Mouse (Mus musculus): ENCODE results near the gene Ddah2. TPM values are rescaled to one million over a fixed set of nuclear protein-coding genes. Genes with fewer than 3 reads are reported as not detected.
"Not testable (repeated sequence)": the region's sequence is repeated elsewhere in the genome, so short reads cannot be mapped to it uniquely, and the experiment has no call there.

Gene Ddah2
- polyA plus RNA-seq, 2 experiments = 271 to 358 TPM

DNA sequence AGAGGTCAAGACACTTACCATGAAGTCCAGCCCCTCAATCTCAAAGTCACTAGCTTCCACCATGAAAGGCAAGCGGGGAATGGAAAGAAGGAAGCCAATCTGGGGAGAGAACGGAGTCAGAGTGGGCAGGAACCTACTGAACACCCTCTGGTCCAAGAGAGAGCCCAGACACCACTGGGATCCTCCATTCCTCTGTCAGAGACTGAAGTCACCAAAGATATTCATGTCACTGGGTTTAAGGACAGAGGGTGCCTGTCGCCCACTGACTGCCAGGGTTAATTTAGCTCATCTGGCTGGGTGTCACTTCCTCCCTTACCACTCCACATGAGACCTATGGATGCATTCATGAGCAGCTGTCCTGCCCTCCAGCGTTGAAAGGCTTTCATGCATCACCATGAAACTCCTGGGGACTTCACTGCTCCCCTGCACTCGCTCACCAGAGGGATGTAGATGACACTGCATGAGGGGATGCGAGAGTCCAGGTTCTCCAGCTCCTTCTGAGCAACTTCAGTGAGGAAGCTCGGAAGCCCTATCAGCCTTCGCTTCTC lies 26.4 kb upstream of the Ddah2 start:
- WGBS = 64% methylated on average over 8 of the region's 8 CpGs
- no peak for ATAC-seq (ENCODE audit: low FRiP score, low read depth)
- TF ChIP-seq POLR2A (IDR thresholded peaks at IDR 0.05; ENCODE audit: borderline replicate concordance, extremely low read depth, insufficient read depth, insufficient read length) = no peak

DNA sequence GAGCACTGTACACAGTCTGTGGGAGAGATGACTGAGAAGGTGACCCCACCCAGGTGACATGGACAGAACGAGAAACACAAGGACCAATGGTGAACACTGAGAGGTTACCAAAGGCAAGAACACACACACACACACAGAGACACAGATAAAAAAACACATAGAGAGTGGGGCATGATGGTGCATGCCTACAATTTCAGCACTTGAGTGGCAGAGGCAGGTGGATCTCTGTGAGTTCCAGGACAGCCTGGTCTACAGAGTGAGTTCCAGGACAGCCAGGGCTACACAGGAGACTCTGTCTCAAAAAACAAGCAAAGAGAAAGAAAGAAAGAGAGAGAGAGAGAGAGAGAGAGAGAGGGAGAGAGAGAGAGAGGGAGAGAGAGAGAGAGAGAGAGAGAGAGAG lies 25.1 kb upstream of the Ddah2 start:
- H3K36me3 ChIP-seq (ENCODE audit: control insufficient read depth, insufficient read depth, low read length); ATAC-seq (ENCODE audit: low FRiP score, low read depth); H3K9me3 ChIP-seq (ENCODE audit: control insufficient read depth, low read length); H3K9ac ChIP-seq (ENCODE audit: low read depth, low read length, severe bottlenecking); H3K27me3 ChIP-seq (ENCODE audit: control insufficient read depth, insufficient read depth, low read length); H3K4me1 ChIP-seq (ENCODE audit: control insufficient read depth, insufficient read depth, low read length); H3K4me2 ChIP-seq (replicated peaks; ENCODE audit: low read depth, low read length, severe bottlenecking); H3K4me3 ChIP-seq (replicated peaks; ENCODE audit: low read length); DNase-seq (ENCODE audit: low spot score); H3K27ac ChIP-seq (replicated peaks; ENCODE audit: low read depth, low read length): not testable (repeated sequence)
- WGBS = 67% methylated on average over 1 of the region's 1 CpGs

More for the DNA sequence above, 26.4 kb upstream of the Ddah2 start:
- no peak overlapping the region for H3K27ac ChIP-seq (replicated peaks; ENCODE audit: low read depth, low read length)
- DNase-seq (ENCODE audit: low spot score) = no peak
- no peaks in the 10 kb centered on the region for H3K36me3 ChIP-seq (ENCODE audit: control insufficient read depth, insufficient read depth, low read length)
- H3K4me3 ChIP-seq (replicated peaks; ENCODE audit: low read length) = no peak overlapping the region
- 0 out of 2 replicates have a peak, but pooled peaks cover 3% of the 10 kb centered on the region for H3K4me1 ChIP-seq (ENCODE audit: control insufficient read depth, insufficient read depth, low read length)
- no peaks in the 10 kb centered on the region for H3K27me3 ChIP-seq (ENCODE audit: control insufficient read depth, insufficient read depth, low read length)
- no peak overlapping the region for H3K9ac ChIP-seq (ENCODE audit: low read depth, low read length, severe bottlenecking)
- no peaks in the 10 kb centered on the region for H3K9me3 ChIP-seq (ENCODE audit: control insufficient read depth, low read length)
- H3K4me2 ChIP-seq (replicated peaks; ENCODE audit: low read depth, low read length, severe bottlenecking) = no peak overlapping the region

DNA sequence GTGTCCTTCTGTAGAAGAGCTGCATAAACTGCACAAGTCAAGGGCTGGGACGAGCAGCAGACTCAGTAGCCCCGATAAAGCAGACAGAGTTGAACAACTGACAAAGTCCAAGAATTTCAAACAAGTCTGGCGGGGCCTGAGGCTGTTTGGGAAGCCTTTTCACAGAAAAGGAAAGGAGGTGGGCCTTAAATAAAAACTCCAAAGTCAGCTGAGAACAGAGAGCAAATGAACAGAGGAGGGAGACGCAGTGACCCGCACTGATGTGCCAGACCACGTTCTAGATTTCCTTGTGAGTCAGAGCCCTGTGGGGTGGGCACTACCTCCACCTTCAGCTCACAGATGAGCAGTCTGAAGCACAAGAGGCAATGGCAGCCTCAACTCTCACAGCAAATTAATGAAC lies 23.9 kb upstream of the Ddah2 start:
- WGBS = 75% methylated on average over 6 of the region's 6 CpGs
- Histone ChIP-seq H3K4me1 (ENCODE audit: control insufficient read depth, insufficient read depth, low read length) (no peaks in the 10 kb centered on the region), H3K36me3 (ENCODE audit: control insufficient read depth, insufficient read depth, low read length) (no peaks in the 10 kb centered on the region), H3K4me2 (replicated peaks; ENCODE audit: low read depth, low read length, severe bottlenecking) (no peak overlapping the region), H3K9ac (ENCODE audit: low read depth, low read length, severe bottlenecking) (no peak overlapping the region), H3K9me3 (ENCODE audit: control insufficient read depth, low read length) (no peaks in the 10 kb centered on the region), H3K27ac (replicated peaks; ENCODE audit: low read depth, low read length) (no peak overlapping the region), H3K4me3 (replicated peaks; ENCODE audit: low read length) (no peak overlapping the region), H3K27me3 (ENCODE audit: control insufficient read depth, insufficient read depth, low read length) (no peaks in the 10 kb centered on the region)
- no peak for DNase-seq (ENCODE audit: low spot score)
- no peak for TF ChIP-seq POLR2A (IDR thresholded peaks at IDR 0.05; ENCODE audit: borderline replicate concordance, extremely low read depth, insufficient read depth, insufficient read length)
- no peak for ATAC-seq (ENCODE audit: low FRiP score, low read depth)

DNA sequence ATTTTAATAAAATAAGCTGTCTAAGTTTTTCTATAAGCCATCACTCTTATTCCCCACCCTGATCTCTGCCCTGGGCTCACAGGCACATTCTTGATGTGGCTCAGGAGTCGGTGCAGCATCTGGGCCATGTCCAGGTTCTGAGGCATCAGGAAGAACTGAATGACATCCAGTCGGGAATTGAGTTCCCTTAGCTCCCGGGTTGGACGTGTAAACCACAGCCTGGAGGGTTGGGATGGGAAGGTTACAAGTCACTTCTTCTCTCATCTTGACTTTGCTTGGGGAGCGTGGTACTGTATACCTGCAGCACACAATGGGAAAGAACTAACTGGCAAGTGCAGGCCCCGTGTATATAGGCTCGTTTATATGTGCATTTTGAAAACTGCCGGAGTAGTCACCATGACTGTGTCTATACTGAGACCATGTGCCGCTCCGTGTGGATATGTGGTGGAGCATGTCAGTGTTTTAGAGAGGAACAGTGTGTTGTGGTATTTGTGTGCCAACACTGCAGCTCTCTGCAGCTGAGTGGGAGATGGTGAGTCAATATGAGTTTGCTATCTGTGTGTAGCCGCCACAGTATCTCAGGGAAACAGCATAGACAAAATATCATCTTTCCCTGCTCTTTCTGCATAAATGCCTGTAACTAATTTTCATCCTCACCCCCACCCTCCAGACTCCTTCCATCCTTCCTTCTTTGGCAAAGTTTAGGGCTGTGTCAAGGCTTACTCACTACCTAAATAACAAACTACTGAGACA lies 19.5 kb upstream of the Ddah2 start:
- Histone ChIP-seq H3K4me2 (replicated peaks; ENCODE audit: low read depth, low read length, severe bottlenecking) (no peak overlapping the region), H3K27ac (replicated peaks; ENCODE audit: low read depth, low read length) (no peak overlapping the region), H3K4me3 (replicated peaks; ENCODE audit: low read length) (no peak overlapping the region), H3K4me1 (ENCODE audit: control insufficient read depth, insufficient read depth, low read length) (no peaks in the 10 kb centered on the region), H3K36me3 (ENCODE audit: control insufficient read depth, insufficient read depth, low read length) (no peaks in the 10 kb centered on the region), H3K27me3 (ENCODE audit: control insufficient read depth, insufficient read depth, low read length) (no peaks in the 10 kb centered on the region), H3K9me3 (ENCODE audit: control insufficient read depth, low read length) (no peaks in the 10 kb centered on the region), H3K9ac (ENCODE audit: low read depth, low read length, severe bottlenecking) (no peak overlapping the region)
- no peak for ATAC-seq (ENCODE audit: low FRiP score, low read depth)
- WGBS = 81% methylated on average over 11 of the region's 11 CpGs
- no peak for TF ChIP-seq POLR2A (IDR thresholded peaks at IDR 0.05; ENCODE audit: borderline replicate concordance, extremely low read depth, insufficient read depth, insufficient read length)
- DNase-seq (ENCODE audit: low spot score) = no peak

DNA sequence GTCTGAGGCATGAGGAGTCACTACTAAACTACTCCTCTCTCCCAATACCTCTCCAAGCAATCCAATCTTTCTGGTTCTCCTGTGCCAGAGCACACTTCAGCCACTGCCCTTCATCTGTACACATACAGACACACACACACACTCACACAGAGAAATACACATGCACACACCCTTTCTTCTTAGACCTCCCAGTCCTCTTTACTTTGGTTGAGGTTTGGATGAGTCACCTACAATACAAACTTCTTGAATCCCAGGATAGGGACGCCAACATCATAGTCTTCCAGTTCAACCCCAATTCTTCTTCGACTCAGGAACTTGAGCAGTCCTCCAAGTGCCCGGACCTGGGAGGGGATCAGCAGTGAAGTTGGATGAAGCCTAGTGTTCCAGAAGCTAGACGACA lies 15.0 kb upstream of the Ddah2 start:
- Histone ChIP-seq H3K27ac (replicated peaks; ENCODE audit: low read depth, low read length) (no peak overlapping the region), H3K4me3 (replicated peaks; ENCODE audit: low read length) (no peak overlapping the region), H3K4me2 (replicated peaks; ENCODE audit: low read depth, low read length, severe bottlenecking) (no peak overlapping the region), H3K9me3 (ENCODE audit: control insufficient read depth, low read length) (no peaks in the 10 kb centered on the region), H3K27me3 (ENCODE audit: control insufficient read depth, insufficient read depth, low read length) (no peaks in the 10 kb centered on the region), H3K9ac (ENCODE audit: low read depth, low read length, severe bottlenecking) (no peak overlapping the region), H3K36me3 (ENCODE audit: control insufficient read depth, insufficient read depth, low read length) (no peaks in the 10 kb centered on the region), H3K4me1 (ENCODE audit: control insufficient read depth, insufficient read depth, low read length) (peaks cover 23% of the 10 kb centered on the region)
- ATAC-seq (ENCODE audit: low FRiP score, low read depth) (no peak), DNase-seq (ENCODE audit: low spot score) (no peak)
- 78% methylated on average over 4 of the region's 4 CpGs for WGBS
- TF ChIP-seq POLR2A (IDR thresholded peaks at IDR 0.05; ENCODE audit: borderline replicate concordance, extremely low read depth, insufficient read depth, insufficient read length) = no peak
